Mouse (Mus musculus) kidney, postnatal 10 days (tissue): ENCODE data around the gene Colgalt1.

Source experiments
- DNase-seq: peaks from one replicate; pipeline ENCODE4 v3.0.0; 2021; ENCODE audit warnings: mixed read lengths

Colgalt1 gene

GRCm38 (mm10) chr8:71591471-71592373 lies 19.1 kb upstream of the Colgalt1 start, which contains the start of gene Pgls:
Gene Pgls, plus strand, starts transcription at chr8:71592176.
- DNase-seq = peak; percentile 98

DNA sequence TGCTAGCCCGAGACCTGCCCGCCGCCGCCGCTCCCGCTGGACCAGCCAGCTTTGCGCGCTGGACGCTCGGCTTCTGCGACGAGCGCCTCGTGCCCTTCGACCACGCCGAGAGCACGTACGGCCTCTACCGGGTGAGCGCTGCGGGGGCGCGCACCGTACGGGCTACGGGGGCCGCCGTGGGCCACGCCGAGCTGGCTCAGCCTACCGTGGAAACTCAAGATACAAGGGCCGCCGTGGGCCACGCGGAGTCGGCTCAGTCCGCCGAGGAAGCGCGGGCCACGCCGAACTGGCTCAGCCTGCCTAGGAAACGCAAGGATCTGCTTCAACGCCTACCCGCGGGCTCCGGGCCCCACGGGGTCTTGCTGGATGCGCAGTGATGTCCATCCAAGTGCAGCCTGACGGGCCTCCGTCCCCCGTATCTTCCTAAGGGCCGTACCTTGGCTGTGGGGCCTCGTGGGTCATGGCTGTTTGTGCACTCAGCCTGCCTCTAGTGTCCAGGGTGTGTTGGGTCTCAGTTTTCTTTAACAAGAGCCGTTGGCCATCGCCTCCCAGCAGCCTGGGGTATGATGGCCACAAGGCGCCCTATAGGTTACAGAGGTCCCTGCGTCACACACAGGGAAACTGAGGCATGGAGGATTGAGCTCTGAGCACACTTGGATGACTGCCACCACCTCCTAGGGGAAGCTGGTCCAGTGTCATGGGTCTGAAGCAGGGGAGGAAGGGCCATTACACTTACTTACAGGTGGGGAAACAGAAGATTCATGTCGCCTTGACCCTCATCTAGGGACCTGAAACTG lies 18.2 kb upstream of the Colgalt1 start:
- peak; percentile 88 for DNase-seq

DNA sequence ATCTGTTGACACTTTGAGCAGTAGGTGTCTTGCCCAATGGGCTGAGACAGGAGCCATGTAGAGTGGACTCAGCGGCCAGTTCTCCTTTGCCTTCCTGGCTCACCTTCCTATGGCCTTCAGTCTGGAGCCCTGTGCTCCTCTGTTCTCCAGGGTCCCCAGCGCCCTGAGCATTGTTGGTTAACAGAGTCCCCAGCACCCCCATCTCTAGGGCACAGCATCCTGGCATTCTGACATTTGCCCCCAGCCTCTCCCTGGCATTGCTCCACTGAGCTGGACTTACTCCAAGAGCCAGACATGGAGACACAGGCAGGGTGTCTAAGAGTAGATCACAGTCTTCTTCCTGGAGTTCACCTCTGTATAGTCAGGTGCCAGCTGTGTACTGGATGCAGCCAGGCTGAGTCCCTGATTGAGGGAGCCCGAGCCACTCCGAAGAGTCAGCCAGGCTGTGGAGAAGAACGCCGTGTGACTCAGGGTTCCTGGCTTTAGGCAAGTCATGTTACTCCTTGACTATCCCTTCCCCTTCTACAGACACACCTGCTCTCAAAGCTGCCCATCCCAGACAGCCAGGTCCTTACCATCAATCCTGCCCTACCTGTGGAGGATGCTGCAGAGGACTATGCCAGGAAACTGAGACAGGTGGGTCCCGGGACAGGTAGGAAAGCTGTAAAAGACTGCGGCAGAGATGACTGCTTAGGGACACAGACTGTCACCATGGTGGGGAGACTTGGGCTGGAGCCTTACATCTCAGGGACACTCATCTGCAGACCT lies 17.1 kb upstream of the Colgalt1 start:
- DNase-seq = peak; percentile 52

DNA sequence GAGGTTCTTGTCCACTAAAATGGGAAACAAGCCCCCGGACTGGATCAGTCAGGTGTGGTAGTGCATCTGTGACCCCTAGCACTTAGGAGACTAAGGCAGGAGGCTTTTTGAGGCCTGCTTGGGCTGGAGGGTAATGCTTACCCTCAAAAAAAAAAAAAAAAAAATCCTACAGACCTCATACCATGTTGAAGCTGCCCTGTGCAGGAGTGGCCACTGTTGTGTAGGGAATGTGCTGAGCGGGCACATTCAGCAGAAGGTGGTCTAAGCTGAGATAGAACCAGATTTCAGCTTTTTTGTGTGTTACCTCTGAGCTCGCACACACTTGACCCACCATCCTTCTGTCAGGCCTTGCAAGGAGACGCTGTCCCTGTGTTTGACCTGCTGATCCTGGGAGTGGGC lies 16.5 kb upstream of the Colgalt1 start:
- no peak for DNase-seq

DNA sequence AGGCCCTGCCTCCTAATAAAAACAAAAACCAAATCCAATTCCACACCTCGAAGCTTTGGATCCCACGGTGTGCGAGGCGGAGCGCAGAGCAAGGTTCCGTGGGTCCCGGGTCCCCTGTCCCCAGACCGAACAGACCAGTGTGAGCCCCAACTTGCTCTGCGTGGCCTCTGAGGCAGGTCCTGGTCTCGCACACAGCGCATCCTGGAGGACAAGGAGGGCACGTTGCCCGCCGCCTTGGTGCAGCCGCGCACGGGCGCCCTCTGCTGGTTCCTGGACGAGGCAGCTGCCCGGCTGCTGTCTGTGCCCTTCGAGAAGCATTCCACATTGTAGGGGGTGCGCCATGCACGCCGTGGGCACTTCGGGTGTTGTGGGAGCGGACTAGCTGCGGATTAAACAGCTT lies 14.9 kb upstream of the Colgalt1 start:
- DNase-seq = peak; percentile 95

DNA sequence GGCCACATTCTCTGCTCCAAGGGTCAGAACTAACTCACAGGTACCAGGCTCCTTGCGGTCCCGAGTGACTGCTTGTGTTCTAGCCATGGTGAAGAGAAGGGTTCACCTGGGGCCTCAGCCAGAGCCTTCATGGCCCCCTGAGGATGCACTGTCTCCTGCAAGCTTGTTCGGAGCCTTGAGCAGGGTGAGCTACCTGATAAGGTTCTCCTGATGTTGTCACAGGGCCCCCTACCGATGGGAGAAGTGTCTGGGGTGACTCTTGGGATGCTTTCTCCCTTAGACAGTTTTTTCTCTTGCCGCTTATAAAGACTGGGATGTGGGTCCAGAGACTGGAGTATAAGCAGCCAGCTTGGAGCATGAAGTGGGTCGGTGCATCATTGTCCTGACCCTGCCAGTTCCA lies 14.4 kb upstream of the Colgalt1 start:
- DNase-seq = no peak

- DNase-seq = no peak
Observed at GRCm38 (mm10) chr8:71596798-71597197, 14.0 kb upstream of the Colgalt1 start.

DNA sequence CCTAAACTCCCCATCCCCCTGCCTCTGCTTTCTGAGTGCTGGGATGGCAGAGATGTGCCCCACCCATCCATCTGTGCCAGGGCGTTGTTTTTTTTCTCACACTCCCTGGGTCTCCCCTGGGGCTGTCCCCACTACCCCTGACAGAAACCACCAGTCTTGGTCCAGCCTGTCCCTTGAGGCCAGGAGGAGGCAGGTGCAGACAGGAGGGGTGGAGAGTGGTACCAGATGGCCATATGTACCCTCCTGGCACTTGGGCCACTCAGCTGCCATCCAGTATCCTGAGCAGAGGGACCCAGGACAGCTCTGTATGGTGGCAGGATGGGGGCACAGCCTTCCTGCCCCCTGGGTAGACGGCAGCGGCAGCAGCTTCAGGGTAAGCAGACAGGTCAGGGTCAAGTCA lies 13.3 kb upstream of the Colgalt1 start, which contains the start of gene Fam129c:
Gene Fam129c (plus strand): TSS at position 198 of the 400 bp plus-strand sequence.
- no peak for DNase-seq

GRCm38 (mm10) chr8:71598375-71598774 lies 12.4 kb upstream of the Colgalt1 start:
- no peak for DNase-seq

- no peak for DNase-seq
Observed at GRCm38 (mm10) chr8:71598841-71599240, 12.0 kb upstream of the Colgalt1 start.

DNA sequence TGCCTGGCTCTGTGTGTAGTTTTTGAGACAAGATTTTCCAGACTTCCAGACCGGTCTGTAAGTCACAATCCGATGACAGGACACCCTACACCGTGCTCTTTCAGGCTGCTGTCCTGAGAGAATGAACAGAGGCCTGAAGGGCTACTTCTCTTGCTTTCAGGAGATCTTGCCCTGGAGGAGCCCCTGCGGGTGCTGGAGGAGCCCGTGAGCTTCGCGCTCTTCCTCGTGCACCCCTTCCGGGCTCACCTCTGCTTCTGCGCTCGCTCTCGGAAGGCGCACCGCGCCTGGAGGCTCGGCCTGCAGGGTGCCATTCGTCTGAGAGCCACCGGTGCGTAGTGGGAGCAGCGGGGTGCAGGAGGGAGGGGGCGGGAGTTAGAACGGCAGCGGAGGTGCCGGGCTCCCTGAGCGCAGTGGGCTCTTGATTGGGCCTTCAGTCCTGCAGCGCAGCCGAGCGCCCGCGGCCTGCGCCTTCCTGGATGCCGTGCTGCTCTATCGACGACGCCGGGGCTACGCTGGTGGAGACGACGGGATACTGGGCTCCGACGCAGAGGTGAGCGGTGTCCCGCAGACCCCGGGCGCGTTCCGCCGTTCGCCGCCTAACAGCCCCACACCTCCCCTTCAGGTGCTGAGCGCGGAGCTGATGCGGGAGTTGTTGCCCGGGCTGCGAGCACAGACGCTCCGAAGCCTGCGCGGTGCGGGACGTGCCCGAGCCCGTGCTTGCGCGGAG lies 8.7 kb upstream of the Colgalt1 start:
- peak; percentile 33 for DNase-seq

GRCm38 (mm10) chr8:71602666-71603334 lies 8.0 kb upstream of the Colgalt1 start:
- DNase-seq = peak; percentile 91

- DNase-seq = no peak
Observed at GRCm38 (mm10) chr8:71604021-71604420, 6.8 kb upstream of the Colgalt1 start.

GRCm38 (mm10) chr8:71612141-71612540 lies 1.3 kb downstream of the Colgalt1 start:
- DNase-seq = no peak

DNA sequence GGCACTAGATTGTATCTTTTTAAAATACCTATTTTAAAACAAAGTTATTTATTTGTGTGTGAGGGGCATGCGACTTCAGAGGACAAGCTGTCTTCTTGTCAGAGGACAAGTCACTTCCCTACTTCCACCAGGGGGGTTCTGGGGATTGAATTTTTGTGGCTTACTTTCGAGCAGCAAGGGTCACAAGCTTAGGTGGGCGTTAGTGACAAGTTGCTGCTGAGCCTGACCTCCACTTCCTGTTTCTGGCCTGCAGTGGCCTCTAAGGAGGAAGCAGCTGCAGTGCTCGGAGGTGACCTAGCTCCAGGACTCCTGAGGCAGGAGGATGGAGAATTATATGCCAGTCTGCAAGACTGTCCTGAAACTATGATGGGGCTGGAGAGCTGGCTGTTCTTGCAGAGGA lies 2.6 kb downstream of the Colgalt1 start:
- peak; percentile 24 for DNase-seq

DNA sequence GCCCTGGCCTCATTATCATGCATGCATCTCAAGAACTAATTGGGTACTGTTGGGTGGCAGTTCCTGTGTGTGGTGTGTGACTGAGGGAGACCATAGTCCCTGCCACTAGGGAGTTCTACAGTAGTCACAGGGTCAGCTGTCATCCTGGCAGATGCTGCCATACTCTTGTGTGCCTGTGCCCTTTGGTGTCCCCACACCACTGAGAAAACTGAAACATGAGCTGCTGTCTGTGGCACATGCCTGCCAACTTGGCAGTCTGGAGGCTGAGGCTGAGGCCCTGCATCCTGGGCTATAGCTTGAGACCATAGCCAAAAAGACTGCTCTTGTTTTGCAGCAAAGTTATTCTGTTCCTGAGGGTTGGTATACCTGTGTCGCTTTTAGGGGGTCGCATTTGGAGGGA lies 9.0 kb downstream of the Colgalt1 start:
- DNase-seq = no peak

DNA sequence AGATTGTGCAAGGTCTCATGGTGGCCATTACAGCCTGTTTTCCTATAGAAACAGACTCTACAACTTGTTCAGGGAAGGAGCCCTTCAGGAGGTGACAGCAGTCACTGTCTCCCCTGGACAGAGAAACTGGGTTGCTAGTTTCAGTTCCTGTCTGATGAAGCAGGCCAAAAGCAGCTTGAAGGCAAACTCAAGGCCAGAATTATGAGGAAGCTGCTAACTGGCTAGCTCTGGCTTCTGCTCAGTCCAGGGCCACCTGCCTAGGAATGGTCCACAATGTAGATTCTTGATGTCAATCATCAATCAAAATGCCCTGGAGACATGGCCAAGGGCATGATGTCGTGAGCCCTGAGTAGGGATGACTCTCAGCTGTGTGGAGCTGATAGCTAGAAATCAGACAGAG lies 14.3 kb downstream of the Colgalt1 start:
- DNase-seq = no peak

GRCm38 (mm10) chr8:71626753-71627152 lies 16.0 kb downstream of the Colgalt1 start:
- no peak for DNase-seq

- DNase-seq = peak; percentile 42
Observed at GRCm38 (mm10) chr8:71627265-71628099, 16.7 kb downstream of the Colgalt1 start.

GRCm38 (mm10) chr8:71628396-71629095 lies 17.7 kb downstream of the Colgalt1 start:
- no peak for DNase-seq
